Mouse (Mus musculus) CD4-positive helper T cell, adult 2 months (primary cell): ENCODE measurements around the gene Ypel2.
A peak's percentile ranks its signal among the peaks of the same experiment; 100 is the strongest.

Experiments used
- DNase-seq: peaks from one replicate; pipeline ENCODE4 v3.0.0-alpha.2; 2012; ENCODE audit warnings: low read depth, missing footprints, low spot score

The Ypel2 gene

DNA sequence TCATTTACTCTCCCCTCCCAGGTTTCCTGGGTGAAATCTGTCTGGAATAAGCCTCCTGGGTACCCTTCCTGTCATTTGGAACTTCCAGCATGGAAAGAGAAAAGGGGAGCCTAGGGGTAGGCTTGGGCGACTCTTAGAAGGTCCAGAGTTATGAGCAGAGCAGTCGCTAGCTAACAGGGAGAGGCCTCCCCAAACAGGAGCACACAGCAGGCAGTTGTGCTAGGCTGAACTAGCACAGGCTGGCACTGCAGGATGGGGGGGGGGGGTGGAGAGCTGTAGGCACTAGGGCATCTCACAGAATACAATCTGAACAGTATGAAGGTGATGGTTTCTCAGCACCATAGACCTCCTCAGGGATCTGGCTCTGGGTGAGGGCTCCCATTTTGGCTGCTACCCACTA is 31.1 kb downstream of the Ypel2 start:
- no peak for DNase-seq

DNA sequence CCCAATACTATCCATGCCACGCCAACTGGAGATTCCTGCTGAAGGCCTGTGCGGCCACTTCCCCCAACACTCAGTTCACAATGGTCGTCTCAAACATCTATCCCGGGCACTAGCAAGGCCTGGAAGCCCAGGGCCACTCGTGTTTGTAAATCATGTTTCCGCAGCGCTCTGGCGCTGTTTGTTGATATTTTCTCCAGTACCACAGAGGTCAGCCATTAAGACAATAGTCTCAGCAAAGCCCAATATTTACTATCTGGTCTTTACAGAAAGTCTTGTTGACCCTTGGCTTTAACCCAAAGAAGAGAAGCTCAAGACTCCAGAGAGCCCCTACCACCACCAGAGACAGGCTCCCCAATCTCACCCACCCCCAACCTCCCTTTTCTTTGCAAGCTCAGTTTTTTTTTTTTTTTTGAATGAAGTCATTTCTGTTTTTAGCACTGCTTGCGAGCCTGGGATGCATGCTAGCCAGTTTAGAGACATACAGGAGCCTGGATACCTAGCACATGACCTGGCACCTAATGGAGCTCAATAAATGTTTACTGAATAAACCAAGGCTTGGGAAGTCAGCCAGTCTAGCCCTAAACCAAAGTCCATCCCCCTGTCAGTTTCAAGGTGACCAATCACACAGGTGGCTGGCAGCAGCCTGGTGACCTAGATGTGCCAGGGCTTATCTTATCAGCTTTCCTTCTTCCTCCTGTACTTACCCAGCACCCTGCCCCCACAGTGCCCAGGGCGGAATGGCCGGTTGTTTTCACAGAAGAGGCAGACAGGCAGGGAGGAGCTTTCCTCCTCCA is 31.8 kb downstream of the Ypel2 start:
- no peak for DNase-seq

DNA sequence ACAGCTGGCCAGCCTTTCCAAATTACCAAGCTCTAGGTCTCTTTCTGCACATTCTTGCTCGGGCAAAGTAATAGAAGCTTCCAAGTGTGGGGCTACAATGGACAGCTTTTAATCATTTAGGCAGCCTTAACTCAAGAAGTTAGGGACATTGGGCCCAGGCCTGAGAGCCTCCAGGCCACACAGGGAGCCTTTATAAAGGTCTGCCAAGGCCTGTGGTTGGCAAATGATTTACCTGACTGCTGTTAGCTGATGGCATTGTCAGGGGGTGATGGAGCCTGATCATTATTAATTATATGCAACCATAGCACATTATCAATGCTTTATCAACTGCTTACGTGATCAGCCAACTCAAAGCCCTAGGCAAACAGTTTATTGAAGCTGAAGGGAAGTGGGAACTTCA is 33.2 kb downstream of the Ypel2 start:
- no peak for DNase-seq

GRCm38 (mm10) chr11:86958721-86959675 is 34.5 kb downstream of the Ypel2 start:
- peak; percentile 12 for DNase-seq

GRCm38 (mm10) chr11:86958182-86958581 is 35.3 kb downstream of the Ypel2 start:
- DNase-seq = no peak

DNA sequence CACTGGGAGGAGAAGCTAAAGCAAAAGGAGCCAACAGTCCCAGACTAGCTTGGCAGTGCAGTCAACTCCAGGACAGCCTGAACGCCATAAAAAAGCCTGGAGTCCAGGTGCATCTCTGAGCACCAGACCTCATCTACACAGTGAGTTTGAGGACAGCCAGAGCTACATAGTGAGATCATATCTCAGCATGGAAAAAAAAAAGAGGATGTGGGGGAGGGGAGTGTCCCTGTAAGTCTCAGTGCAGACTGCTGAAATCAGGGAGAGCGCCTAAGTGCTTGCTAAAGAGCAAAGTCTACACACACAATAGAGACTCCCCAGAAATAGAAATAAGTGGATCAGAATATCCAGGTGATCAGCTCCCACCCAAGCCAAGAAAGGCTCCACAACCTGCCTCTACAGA is 37.1 kb downstream of the Ypel2 start:
- peak; percentile 27 for DNase-seq

DNA sequence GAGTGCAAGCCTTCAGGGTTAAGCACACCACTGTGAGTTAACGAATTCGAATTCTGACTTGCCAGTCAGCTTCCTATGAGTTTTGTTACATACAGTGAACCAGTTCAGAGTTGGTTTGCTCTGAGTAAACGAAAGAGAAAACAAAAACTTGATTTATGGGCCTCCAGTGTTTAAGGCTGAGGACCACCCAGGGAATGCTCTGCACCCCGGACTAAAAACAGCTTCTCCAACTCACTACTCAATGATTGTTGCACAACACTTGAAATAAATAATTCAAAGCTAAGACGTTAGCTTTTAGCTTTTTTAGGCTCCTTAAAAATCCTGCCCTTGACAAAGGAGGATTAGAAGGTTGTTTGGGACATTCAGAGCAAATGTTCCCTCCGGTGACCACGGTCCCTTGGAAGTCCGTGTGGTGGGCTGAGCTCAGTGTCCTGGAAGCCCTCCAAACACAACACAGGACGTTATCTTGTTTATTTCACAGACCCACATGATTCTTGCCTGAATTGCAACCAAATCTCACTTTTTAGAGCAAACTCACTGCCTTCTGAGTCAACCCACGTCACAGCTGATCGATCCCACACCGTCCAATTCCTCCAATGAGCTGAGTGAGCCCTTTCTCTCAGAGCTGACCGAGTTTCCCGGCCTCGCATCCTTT is 38.8 kb downstream of the Ypel2 start:
- DNase-seq = no peak

GRCm38 (mm10) chr11:86953096-86953495 is 40.4 kb downstream of the Ypel2 start:
- DNase-seq = no peak

DNA sequence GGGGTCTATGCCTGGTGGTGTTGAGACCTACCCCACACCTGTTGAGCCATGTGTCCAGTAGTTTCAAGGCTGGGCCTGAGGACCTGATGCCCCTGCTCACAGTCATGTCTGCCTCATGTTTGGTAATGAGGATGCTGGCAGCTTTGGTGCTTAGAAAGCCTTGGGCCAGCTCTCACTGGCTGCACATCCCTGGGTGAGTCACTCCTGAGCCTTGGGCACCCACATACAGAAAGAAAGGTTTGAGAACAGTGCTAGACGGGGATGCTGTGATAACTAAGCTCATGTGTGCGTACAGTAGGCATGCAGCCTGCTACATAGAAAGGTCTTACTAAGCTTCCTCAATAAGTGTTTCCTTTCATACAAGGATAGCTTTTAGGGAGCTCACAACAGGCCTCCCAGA is 40.8 kb downstream of the Ypel2 start:
- DNase-seq = no peak

DNA sequence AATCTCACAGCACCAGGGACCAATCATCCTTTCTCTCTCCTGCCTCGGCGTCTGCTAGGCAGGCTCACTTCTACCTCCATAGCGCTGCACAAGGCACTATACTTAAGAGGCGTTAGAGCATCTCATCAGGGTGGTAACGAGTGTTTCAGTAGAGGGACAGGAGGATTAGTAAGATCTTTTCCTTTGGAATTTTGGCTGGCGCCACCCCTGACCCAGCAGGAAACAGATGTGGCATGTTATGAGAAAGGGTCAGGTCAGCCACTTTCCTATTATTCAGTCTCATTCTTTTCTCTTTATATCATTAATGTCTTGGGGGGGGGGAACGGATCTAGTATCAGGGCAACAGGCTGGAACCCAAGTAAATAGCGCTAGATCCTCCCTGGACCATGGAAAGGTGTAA is 41.8 kb downstream of the Ypel2 start:
- no peak for DNase-seq

GRCm38 (mm10) chr11:86950491-86950890 is 43.0 kb downstream of the Ypel2 start:
- DNase-seq = no peak

DNA sequence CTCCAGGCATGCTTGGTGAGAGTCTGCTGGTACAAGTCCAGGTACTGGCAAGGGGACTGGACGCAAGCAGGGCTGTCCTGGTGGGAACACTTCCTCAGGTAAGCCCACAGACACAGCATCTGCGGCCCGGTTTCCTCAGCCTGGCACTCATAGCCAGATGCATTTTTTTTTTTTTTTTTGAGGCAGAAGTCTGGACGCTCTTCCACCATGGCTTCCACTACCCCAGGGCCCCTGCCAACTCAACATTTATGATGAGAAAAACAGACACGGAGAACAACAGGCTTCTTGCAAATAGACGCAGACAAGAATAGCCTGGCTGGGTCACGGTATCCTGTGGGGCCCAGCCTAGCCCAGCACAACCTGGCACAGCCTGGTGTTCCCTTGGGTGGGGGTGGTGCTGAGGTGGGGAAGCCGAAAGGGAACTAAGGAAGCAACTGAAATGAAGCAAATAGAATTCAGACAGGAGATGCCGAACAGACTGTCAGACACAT is 43.5 kb downstream of the Ypel2 start:
- no peak for DNase-seq

DNA sequence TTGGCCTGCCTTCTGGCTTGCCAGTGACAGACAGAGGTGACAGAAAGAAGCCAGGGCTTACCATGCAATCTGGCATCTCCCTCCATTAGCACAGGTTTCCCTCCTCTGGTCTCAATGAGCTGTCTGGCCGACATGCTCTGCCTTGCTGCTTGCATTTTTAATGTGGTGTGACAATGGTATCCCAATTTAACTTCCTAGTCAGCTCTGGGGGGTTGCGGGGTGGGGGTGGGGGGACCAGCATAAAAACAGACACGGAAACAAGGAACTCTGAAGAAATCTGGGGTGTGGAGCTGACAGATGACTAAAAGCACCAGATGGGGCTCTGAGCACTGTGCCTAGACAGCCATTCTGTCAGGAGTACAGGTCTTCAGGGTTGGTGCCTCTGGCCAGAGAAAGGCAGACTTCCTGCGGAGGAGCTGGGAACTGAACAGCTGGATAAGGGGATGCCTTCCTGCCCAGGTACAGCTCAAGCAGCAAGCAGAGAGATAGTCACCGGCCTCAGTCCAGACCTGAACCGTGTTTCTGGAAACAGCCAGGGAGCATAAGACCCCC is 46.8 kb downstream of the Ypel2 start:
- DNase-seq = no peak

DNA sequence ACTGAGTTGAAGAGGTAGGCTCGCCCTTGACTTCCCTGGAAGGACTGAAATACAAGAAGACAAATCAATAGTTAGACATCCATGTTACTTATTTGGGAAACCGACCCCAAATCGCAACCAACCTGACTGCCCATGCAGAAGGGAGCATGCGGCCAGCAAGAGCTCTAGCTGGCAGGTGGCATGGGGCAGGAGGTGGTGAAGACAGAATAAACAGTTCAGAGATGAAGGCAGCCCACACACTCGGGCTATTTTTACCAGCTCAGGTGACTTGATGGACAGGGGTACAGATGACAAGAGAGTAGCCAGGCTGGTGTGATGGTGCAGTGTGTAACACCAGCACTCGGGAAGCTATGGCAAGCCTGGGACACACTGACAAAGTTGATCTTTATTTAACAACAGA is 47.6 kb downstream of the Ypel2 start:
- DNase-seq = no peak

GRCm38 (mm10) chr11:86945058-86945457 is 48.4 kb downstream of the Ypel2 start:
- DNase-seq = no peak

DNA sequence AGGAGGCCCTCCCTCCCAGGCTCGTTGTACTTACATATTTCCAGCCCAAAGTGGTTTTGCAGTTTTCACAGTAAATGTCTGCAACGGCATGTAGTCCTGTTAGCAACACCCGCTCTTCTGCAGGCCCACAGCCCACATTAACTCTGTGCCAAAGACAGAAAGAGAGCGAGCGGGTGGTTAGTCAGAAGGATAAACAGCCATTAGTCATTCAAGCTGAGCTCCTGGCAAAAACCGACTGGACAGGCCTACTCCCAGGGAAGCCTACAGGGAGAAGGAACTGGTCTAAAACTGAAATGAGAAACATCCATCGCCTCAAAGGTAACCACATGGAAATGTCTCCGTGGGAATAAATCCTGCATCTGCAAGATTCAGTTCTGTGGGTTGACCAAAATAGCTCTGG is 49.0 kb downstream of the Ypel2 start:
- DNase-seq = no peak

GRCm38 (mm10) chr11:86941904-86942303 is 51.6 kb downstream of the Ypel2 start:
- no peak for DNase-seq

DNA sequence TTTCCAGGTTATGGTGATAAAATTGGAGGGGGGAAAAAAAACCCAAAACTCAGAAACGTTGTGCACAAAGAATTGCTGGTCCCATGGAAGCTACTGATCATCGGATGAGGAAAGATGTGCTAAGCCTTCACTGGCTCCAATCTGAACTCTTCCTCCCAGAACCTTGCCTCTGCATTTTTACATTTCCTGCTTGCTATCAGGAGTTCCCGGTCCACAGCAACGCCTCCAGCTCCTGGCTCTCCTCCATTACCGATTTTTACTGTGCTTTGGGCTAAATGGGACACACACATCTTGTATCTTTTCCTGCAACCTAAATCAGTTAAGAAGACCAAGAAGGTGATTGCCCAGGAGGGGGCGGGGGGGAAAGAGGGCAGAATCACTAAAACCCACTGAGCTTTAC is 54.0 kb downstream of the Ypel2 start:
- no peak for DNase-seq

DNA sequence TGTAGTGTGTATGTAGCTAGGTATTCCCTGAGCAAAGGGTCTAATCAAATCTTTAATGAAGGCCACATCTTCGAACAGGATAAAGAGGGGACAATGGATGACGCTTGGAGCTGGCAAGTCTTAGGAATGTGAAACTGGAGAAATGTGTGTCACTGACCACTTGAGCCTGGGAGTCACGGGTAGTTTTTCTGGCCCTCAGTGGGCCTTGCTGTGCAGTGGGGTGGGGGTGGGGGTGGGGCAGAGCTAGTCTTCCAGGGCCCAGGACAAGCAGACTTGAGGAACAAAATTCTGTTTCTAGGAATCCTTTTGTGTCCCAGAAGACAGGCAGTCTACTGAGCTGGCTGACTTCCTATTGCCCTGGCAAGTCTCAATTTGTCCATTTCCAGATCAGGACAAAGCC is 55.0 kb downstream of the Ypel2 start:
- DNase-seq = no peak

GRCm38 (mm10) chr11:86938108-86938507 is 55.4 kb downstream of the Ypel2 start:
- DNase-seq = no peak

DNA sequence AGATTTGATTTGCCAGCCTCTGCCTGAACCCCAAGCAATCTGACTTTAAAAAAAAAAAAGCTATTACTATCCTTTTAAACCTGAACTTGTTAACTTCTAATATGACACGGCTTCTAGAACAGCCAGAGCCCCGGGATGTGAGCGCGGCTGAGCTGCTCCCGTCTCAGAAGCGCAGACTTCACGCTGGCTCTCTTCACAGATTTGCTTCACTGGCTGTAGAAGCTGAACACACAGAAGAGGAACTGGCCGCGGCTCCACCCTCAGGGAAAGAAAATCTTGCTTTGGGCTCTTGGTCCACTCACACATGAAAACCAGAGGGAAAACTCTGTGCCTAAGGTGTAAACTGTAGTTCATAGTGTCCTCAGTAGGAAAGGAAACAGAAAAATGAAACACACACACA is 56.6 kb downstream of the Ypel2 start:
- DNase-seq = no peak

GRCm38 (mm10) chr11:86934895-86935294 is 58.6 kb downstream of the Ypel2 start:
- DNase-seq = no peak
